Comparison of ENCODE assay signal across 25 mouse cellular contexts in the genomic region with DNA sequence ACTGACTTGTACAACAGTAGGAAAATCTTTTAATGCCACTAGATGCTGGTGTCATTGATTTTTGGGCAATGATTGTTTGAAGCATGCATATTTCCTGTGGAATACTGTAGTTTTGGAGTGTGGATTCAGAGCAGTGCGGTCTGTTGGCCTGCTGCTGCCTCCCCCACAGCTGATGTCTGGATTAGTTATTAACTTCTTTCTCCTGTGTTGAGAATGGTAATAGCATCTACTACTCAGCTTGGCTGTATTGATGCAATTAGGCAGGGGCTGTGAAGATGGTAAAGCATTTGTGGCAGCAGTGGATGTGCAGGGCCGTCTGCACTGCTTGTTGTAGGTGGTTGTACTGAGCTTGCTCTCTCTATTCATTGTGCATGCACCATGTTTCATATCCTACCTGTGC.
DNase-seq lines count a peak whose midpoint lies in the region; ATAC-seq and TF ChIP-seq lines count a peak whose summit lies in the region.
"Had no signal": no experiment of that assay in that cellular context is flagged by ENCODE, and none has a peak within 500 bp of the region (broad histone marks: within the 10 kb centered on the region; RNA-seq: fewer than 3 reads in every experiment).

No protein-coding gene starts in this region.

- 36% methylated on average over 2 of the region's 2 CpGs for WGBS in kidney, adult 2 months
- 38% methylated on average over 2 of the region's 2 CpGs for WGBS in kidney, embryonic 14.5 days

- H3K9me3 ChIP-seq in kidney, embryonic 14.5 days (ENCODE audit: control insufficient read depth, low read length): no peaks in the 10 kb centered on the region
- H3K9me3 ChIP-seq: heart, embryonic 12.5 days; hindbrain, embryonic 13.5 days; limb, embryonic 13.5 days; midbrain, embryonic 12.5 days; neural tube, embryonic 13.5 days had no signal

- H3K27ac ChIP-seq in kidney, adult 2 months (ENCODE audit: insufficient read depth, low read depth, low read length): no peak overlapping the region
- H3K27ac ChIP-seq in kidney, embryonic 14.5 days (ENCODE audit: low read depth, low read length): no peak overlapping the region
- H3K27ac ChIP-seq: heart, adult 2 months; hindbrain, embryonic 13.5 days; limb, embryonic 13.5 days; midbrain, embryonic 12.5 days; neural tube, embryonic 13.5 days had no signal

- H3K4me1 ChIP-seq in kidney, adult 2 months (ENCODE audit: control insufficient read depth, insufficient read depth, low read length): no peaks in the 10 kb centered on the region
- no peaks in the 10 kb centered on the region for H3K4me1 ChIP-seq in kidney, embryonic 14.5 days (ENCODE audit: control insufficient read depth, insufficient read depth, low read length)
- H3K4me1 ChIP-seq: heart, embryonic 12.5 days; megakaryocyte, embryonic 14.5 days; midbrain, embryonic 12.5 days; neural tube, embryonic 13.5 days had no signal

- no peak overlapping the region for H3K4me3 ChIP-seq in kidney, adult 2 months (ENCODE audit: insufficient read depth, low read depth, low read length)
- H3K4me3 ChIP-seq in kidney, embryonic 14.5 days (ENCODE audit: low read length): no peak overlapping the region
- H3K4me3 ChIP-seq: erythroblast, embryonic 14.5 days; heart, adult 2 months; heart, embryonic 12.5 days; hindbrain, embryonic 13.5 days; limb, embryonic 13.5 days; megakaryocyte, embryonic 14.5 days; midbrain, embryonic 12.5 days; myocyte; neural tube, embryonic 13.5 days had no signal

- H3K4me2 ChIP-seq in kidney, embryonic 14.5 days (replicated peaks; ENCODE audit: low read depth, low read length): no peak overlapping the region
- H3K4me2 ChIP-seq: heart, embryonic 12.5 days; hindbrain, embryonic 13.5 days; limb, embryonic 13.5 days; liver, embryonic 11.5 days; midbrain, embryonic 12.5 days; neural tube, embryonic 13.5 days had no signal

- peak; percentile 57 for DNase-seq in kidney, adult 2 months
- peak; percentile 48 for DNase-seq in kidney, adult 9 months
- peak; percentile 40 for DNase-seq in kidney, postnatal 14 days
- peak; percentile 47 for DNase-seq in layer of hippocampus, adult 9-11 months
- no peak for DNase-seq in adipocyte (ENCODE audit: low spot score)
- DNase-seq in MN1 (ENCODE audit: low spot score): no peak
- DNase-seq: adrenal gland, postnatal 25 days; cerebellum, adult 11-12 months; cerebellum, postnatal 14 days; heart, adult 2 months; heart, postnatal 4 days; liver, postnatal 0 days; lung, postnatal 4 days had no signal

- TF ChIP-seq POLR2A in kidney, adult 2 months (IDR thresholded peaks at IDR 0.05; ENCODE audit: low read depth, low read length): no peak

- no peaks in the 10 kb centered on the region for H3K36me3 ChIP-seq in kidney, adult 2 months (ENCODE audit: control insufficient read depth, insufficient read depth, low read length)
- no peaks in the 10 kb centered on the region for H3K36me3 ChIP-seq in kidney, embryonic 14.5 days (ENCODE audit: control insufficient read depth, insufficient read depth, low read length)
- H3K36me3 ChIP-seq: heart, embryonic 12.5 days; hindbrain, embryonic 13.5 days; limb, embryonic 13.5 days; midbrain, embryonic 12.5 days; neural tube, embryonic 13.5 days had no signal

- ATAC-seq in kidney, embryonic 14.5 days (ENCODE audit: low FRiP score, low TSS enrichment): no peak
- ATAC-seq: forebrain, embryonic 16.5 days; liver, postnatal 0 days; lung, postnatal 0 days had no signal

- H3K9ac ChIP-seq in kidney, embryonic 14.5 days (ENCODE audit: low read depth, low read length): no peak overlapping the region
- H3K9ac ChIP-seq: heart, embryonic 12.5 days; hindbrain, embryonic 13.5 days; limb, embryonic 13.5 days; liver, postnatal 0 days; midbrain, embryonic 12.5 days; neural tube, embryonic 13.5 days had no signal

- H3K27me3 ChIP-seq in kidney, adult 2 months (replicated peaks; ENCODE audit: control insufficient read depth, insufficient read depth, low read length): no peaks in the 10 kb centered on the region
- no peaks in the 10 kb centered on the region for H3K27me3 ChIP-seq in kidney, embryonic 14.5 days (ENCODE audit: control insufficient read depth, insufficient read depth, low read length)
- H3K27me3 ChIP-seq: heart, embryonic 12.5 days; hindbrain, embryonic 13.5 days; limb, embryonic 13.5 days; megakaryocyte, embryonic 14.5 days; midbrain, embryonic 12.5 days; neural tube, embryonic 13.5 days had no signal

- no peak for TF ChIP-seq CTCF in kidney, adult 2 months (conservative IDR thresholded peaks at IDR 0.05; ENCODE audit: insufficient read depth, insufficient read length, low read depth, low read length)

Comparison
In these comparisons a context has a peak if more than half of its experiments do, and no peak if none do; other contexts are left out.
1. DNase-seq: peak in kidney, adult 2 months (single experiment), kidney, adult 9 months (single experiment), kidney, postnatal 14 days (single experiment) and layer of hippocampus, adult 9-11 months (single experiment); none in adipocyte (single experiment) and MN1 (single experiment).